Mouse (Mus musculus): Measurements from ENCODE around the gene Ccl27b. TPM values are rescaled to one million over a fixed set of nuclear protein-coding genes. Genes with fewer than 3 reads are reported as not detected.
"Not testable (repeated sequence)": the region's sequence is repeated elsewhere in the genome, so short reads cannot be mapped to it uniquely, and the experiment has no call there.

Gene Ccl27b
- polyA plus RNA-seq (2016; fragmentation: Nextera tagmentation; extraction: Ambion mirVana), result not detected in 2 replicates

GRCm38 (mm10) chr4:42654951-42655350 is at the start of gene Ccl27b:
Ccl27b (plus strand) TSS chr4:42655251.
- H3K4me2 ChIP-seq; H3K27me3 ChIP-seq (replicated peaks); H3K9me3 ChIP-seq (replicated peaks); H3K36me3 ChIP-seq; ATAC-seq; H3K27ac ChIP-seq; H3K9ac ChIP-seq; H3K4me3 ChIP-seq; H3K4me1 ChIP-seq: not testable (repeated sequence)
- no CpG with 5 or more reads among the region's 9 CpGs for WGBS (ENCODE audit: insufficient replicate concordance)

- not testable (repeated sequence) for ATAC-seq; H3K27me3 ChIP-seq (replicated peaks)
- no CpG with 5 or more reads among the region's 5 CpGs for WGBS (ENCODE audit: insufficient replicate concordance)
These were observed 43.2 kb upstream of the Ccl27b start, which contains the start of gene Gm10591 for GRCm38 (mm10) chr4:42611895-42612294. Gm10591 (plus strand) TSS chr4:42612195.

GRCm38 (mm10) chr4:42629419-42629818 is 25.6 kb upstream of the Ccl27b start, which contains the start of gene Gm2564:
Gm2564 (plus strand) TSS chr4:42629719.
- H3K9ac ChIP-seq; H3K4me1 ChIP-seq; H3K4me2 ChIP-seq; ATAC-seq; H3K36me3 ChIP-seq; H3K4me3 ChIP-seq; H3K9me3 ChIP-seq (replicated peaks); H3K27ac ChIP-seq; H3K27me3 ChIP-seq (replicated peaks): not testable (repeated sequence)
- no CpG with 5 or more reads among the region's 8 CpGs for WGBS (ENCODE audit: insufficient replicate concordance)

More at GRCm38 (mm10) chr4:42611895-42612294, 43.2 kb upstream of the Ccl27b start, which contains the start of gene Gm10591:
- H3K36me3 ChIP-seq; H3K9me3 ChIP-seq (replicated peaks); H3K4me2 ChIP-seq; H3K27ac ChIP-seq; H3K4me1 ChIP-seq; H3K9ac ChIP-seq; H3K4me3 ChIP-seq: not testable (repeated sequence)

GRCm38 (mm10) chr4:42661793-42662192 is 6.7 kb downstream of the Ccl27b start, which contains the start of gene Il11ra2:
Il11ra2 (minus strand) TSS chr4:42661893.
- not testable (repeated sequence) for ATAC-seq; H3K27ac ChIP-seq; H3K4me2 ChIP-seq; H3K9me3 ChIP-seq (replicated peaks); H3K4me3 ChIP-seq; H3K4me1 ChIP-seq; H3K36me3 ChIP-seq; H3K9ac ChIP-seq; H3K27me3 ChIP-seq (replicated peaks)
- no CpG with 5 or more reads among the region's 3 CpGs for WGBS (ENCODE audit: insufficient replicate concordance)

- not testable (repeated sequence) for H3K36me3 ChIP-seq; H3K9ac ChIP-seq; H3K4me1 ChIP-seq; H3K4me2 ChIP-seq; H3K4me3 ChIP-seq; ATAC-seq; H3K9me3 ChIP-seq (replicated peaks); H3K27me3 ChIP-seq (replicated peaks); H3K27ac ChIP-seq
- no CpG with 5 or more reads among the region's 4 CpGs for WGBS (ENCODE audit: insufficient replicate concordance)
These were observed 20.4 kb downstream of the Ccl27b start for GRCm38 (mm10) chr4:42675415-42675814.

- not testable (repeated sequence) for H3K4me1 ChIP-seq; H3K4me3 ChIP-seq; H3K9me3 ChIP-seq (replicated peaks); H3K9ac ChIP-seq; H3K36me3 ChIP-seq; H3K27me3 ChIP-seq (replicated peaks); ATAC-seq; H3K27ac ChIP-seq; H3K4me2 ChIP-seq
- no CpG with 5 or more reads among the region's 7 CpGs for WGBS (ENCODE audit: insufficient replicate concordance)
These were observed 24.3 kb downstream of the Ccl27b start for GRCm38 (mm10) chr4:42679365-42679764.

- H3K4me2 ChIP-seq; ATAC-seq; H3K27ac ChIP-seq; H3K4me1 ChIP-seq; H3K27me3 ChIP-seq (replicated peaks); H3K9ac ChIP-seq; H3K9me3 ChIP-seq (replicated peaks); H3K36me3 ChIP-seq; H3K4me3 ChIP-seq: not testable (repeated sequence)
- whole genome bisulfite sequencing (ENCODE audit: insufficient replicate concordance), result no CpG with 5 or more reads among the region's 32 CpGs
These were observed 25.6 kb downstream of the Ccl27b start for GRCm38 (mm10) chr4:42680374-42681356.

GRCm38 (mm10) chr4:42681473-42682182 is 26.6 kb downstream of the Ccl27b start:
- no CpG with 5 or more reads among the region's 66 CpGs for WGBS (ENCODE audit: insufficient replicate concordance)
- not testable (repeated sequence) for H3K4me1 ChIP-seq; H3K4me2 ChIP-seq; H3K9ac ChIP-seq; ATAC-seq; H3K27ac ChIP-seq; H3K36me3 ChIP-seq; H3K4me3 ChIP-seq; H3K27me3 ChIP-seq (replicated peaks); H3K9me3 ChIP-seq (replicated peaks)

GRCm38 (mm10) chr4:42682183-42682524 is 27.1 kb downstream of the Ccl27b start:
- ATAC-seq; H3K4me1 ChIP-seq; H3K36me3 ChIP-seq; H3K9ac ChIP-seq; H3K9me3 ChIP-seq (replicated peaks); H3K4me2 ChIP-seq; H3K4me3 ChIP-seq; H3K27ac ChIP-seq; H3K27me3 ChIP-seq (replicated peaks): not testable (repeated sequence)
- no CpG with 5 or more reads among the region's 18 CpGs for WGBS (ENCODE audit: insufficient replicate concordance)

Other genes with a start within 250 kb of the Ccl27b start
- gene Gm21586, start 215.9 kb upstream of the Ccl27b start, polyA plus RNA-seq (2016; fragmentation: Nextera tagmentation; extraction: Ambion mirVana), result not detected in 2 replicates
- not detected in 2 replicates for gene Gm2163, start 188.5 kb upstream of the Ccl27b start, polyA plus RNA-seq (2016; fragmentation: Nextera tagmentation; extraction: Ambion mirVana)
- gene Fam205a2, start 127.1 kb upstream of the Ccl27b start, polyA plus RNA-seq (2016; fragmentation: Nextera tagmentation; extraction: Ambion mirVana), result not detected in 2 replicates
- gene Gm10591, start 43.1 kb upstream of the Ccl27b start, polyA plus RNA-seq (2016; fragmentation: Nextera tagmentation; extraction: Ambion mirVana), result not detected in 2 replicates
- gene Gm2564, start 25.5 kb upstream of the Ccl27b start, polyA plus RNA-seq (2016; fragmentation: Nextera tagmentation; extraction: Ambion mirVana), result not detected in 2 replicates
- gene Il11ra2, start 6.6 kb downstream of the Ccl27b start, polyA plus RNA-seq (2016; fragmentation: Nextera tagmentation; extraction: Ambion mirVana), result not detected in 2 replicates
- gene 4930578G10Rik, start 80.3 kb downstream of the Ccl27b start, polyA plus RNA-seq (2016; fragmentation: Nextera tagmentation; extraction: Ambion mirVana), result not detected in 2 replicates
- not detected in 2 replicates for gene Ccl19, start 101.3 kb downstream of the Ccl27b start, polyA plus RNA-seq (2016; fragmentation: Nextera tagmentation; extraction: Ambion mirVana)
- gene Ccl21a, start 118.7 kb downstream of the Ccl27b start, polyA plus RNA-seq (2016; fragmentation: Nextera tagmentation; extraction: Ambion mirVana), result 0.38 TPM in 1 of 2 replicates, not detected in the other
- 0.15 and 0.18 TPM in 2 replicates for gene Fam205a1, start 198.6 kb downstream of the Ccl27b start, polyA plus RNA-seq (2016; fragmentation: Nextera tagmentation; extraction: Ambion mirVana)
- 0.05 and 0.07 TPM in 2 replicates for gene Gm12394, start 201.5 kb downstream of the Ccl27b start, polyA plus RNA-seq (2016; fragmentation: Nextera tagmentation; extraction: Ambion mirVana)
- gene Fam205c, start 219.0 kb downstream of the Ccl27b start, polyA plus RNA-seq (2016; fragmentation: Nextera tagmentation; extraction: Ambion mirVana), result 0.24 and 0.33 TPM in 2 replicates

Measured in liver, embryonic 12.5 days (tissue).